Mouse (Mus musculus) left cerebral cortex, postnatal 25 days (tissue): ENCODE data around the gene Vma21-ps. TPM values are rescaled to one million over a fixed set of nuclear protein-coding genes. Genes with fewer than 3 reads are reported as not detected.
A peak's percentile ranks its signal among the peaks of the same experiment; 100 is the strongest.
"Not testable (repeated sequence)": the region's sequence is repeated elsewhere in the genome, so short reads cannot be mapped to it uniquely, and the experiment has no call there.

Experiments
- DNase-seq, 2 experiments: peaks; one replicate each; pipeline ENCODE4 v3.0.0; 2022; ENCODE audit warnings: low spot score in 2 of 2, mixed read lengths in 1 of 2
- intact Hi-C: fragments of 180-260 bp; cut with DNase I; formaldehyde crosslinking; loops from one replicate; pipeline ENCODE4 v1.15.1; 2025
- total RNA-seq, 2 experiments: library from RNA; stranded (reverse); gene quantifications; 2 replicates each; pipeline ENCODE4 v1.2.3; 2021

Vma21-ps gene
- total RNA-seq: not detected

DNA sequence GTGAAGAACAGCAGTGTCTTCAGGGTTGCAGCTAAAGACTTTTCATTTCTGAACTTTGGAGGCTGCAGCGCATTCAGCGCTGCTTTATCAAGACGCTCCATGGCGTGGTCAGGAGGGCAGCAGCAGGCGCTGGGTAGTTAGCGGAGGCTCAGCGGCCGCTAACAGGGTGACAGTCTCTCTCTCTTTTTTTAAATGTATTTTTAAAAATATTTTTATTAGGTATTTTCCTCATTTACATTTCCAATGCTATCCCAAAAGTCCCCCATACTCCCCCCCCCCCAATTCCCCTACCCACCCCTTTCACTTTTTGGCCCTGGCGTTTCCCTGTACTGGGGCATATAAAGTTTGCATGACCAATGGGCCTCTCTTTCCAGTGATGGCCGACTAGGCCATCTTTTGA, at the start of gene Vma21-ps:
TSS of gene Vma21-ps (minus strand) at position 101 of the 400 bp plus-strand sequence.
- DNase-seq, intact Hi-C loops: not testable (repeated sequence)

GRCm38 (mm10) chr4:52543001-52543400, 46.0 kb upstream of the Vma21-ps start:
- intact Hi-C loops: no loop called here
- no peak for DNase-seq

DNA sequence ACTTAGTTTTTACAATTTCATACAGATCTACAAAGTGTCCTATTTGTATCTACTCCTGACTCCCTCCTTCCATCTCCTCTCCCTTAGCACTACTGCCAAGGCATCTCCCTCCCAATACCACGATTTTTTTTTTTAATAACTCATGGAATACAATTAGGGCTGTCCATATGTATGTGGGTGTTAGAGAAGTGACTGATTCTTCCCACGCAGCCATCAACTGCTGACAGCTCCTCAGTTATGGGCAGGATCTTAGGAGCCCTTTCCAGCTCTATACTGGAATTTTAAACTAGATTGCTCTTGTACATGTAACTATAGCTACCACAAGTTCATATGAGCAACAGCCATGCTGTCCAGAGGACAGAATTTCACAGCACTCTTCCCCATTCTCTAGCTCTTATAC, 33.6 kb upstream of the Vma21-ps start:
- intact Hi-C loops: no loop called here
- no peak for DNase-seq

DNA sequence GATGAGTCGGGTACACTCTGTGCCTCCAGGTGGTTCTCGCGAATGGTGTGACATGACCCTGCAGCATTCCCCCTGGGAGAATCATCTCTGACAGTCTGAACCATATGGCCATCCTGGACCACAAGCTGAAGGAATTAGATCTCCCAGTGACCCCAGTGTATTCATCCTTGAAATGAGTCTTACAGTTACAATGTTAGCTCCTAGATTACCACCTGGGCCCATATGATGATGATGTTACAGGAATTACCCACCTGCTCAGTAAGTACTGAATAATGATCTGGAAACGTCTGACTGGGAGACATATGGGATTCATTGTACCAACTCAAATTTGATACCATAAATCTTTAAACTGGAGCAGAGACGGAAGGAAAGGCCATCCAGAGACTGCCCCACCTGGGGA, 29.4 kb upstream of the Vma21-ps start:
- intact Hi-C loops: no loop called here
- no peak for DNase-seq

- intact Hi-C loops: no loop called here
- DNase-seq: no peak
Observed at GRCm38 (mm10) chr4:52519301-52519700, 22.3 kb upstream of the Vma21-ps start.

- intact Hi-C loops: no loop called here
- DNase-seq: no peak
Observed at GRCm38 (mm10) chr4:52517580-52517979, 20.5 kb upstream of the Vma21-ps start.

- intact Hi-C loops: no loop called here
Observed at GRCm38 (mm10) chr4:52487486-52487885, 9.6 kb downstream of the Vma21-ps start.

DNA sequence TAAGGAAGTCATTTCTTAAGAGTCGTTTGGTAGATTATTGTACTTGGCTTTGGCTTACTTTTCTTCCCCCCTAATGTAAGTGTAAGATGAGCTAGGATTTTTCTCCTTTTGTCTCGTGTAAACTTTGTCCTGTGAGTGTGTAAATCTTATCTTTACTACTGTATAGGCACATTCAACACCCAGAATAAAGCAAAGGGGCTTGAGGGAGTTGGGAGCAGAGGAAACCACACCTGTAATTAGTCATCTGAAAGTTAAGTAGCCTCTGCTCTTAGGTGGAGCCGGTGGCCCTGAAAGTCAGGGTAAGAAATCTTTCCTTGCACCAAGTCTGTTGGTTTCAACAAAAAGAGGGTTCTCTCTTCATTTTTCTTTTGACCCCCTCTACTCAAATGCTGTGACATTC, 23.6 kb downstream of the Vma21-ps start:
- DNase-seq: no peak

More at GRCm38 (mm10) chr4:52487486-52487885, 9.6 kb downstream of the Vma21-ps start:
- no peak for DNase-seq

GRCm38 (mm10) chr4:52461321-52461720, 35.7 kb downstream of the Vma21-ps start:
- intact Hi-C loops: no loop called here
- peak; percentile 60 to 91 for DNase-seq

More for the DNA sequence above, 23.6 kb downstream of the Vma21-ps start:
- intact Hi-C loops: no loop called here

DNA sequence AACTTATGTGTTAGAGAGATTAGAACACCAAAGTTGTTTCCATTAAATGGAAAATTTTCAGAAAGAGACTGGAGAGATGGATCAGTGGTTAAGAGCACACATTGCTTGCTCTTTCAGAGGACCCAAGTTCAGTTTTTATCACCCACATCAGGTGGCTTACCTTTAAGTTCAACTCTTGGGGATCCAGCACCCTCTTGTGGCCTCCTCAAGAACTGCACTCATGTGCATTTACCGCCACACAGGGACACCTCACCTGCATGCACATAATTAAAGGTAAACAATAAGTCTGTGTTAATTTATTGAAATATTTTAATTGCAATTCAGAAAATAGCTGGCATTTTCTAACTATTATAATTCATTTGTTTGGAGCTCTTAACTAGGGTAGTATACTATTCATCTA, 37.3 kb downstream of the Vma21-ps start:
- intact Hi-C loops: no loop called here
- DNase-seq: no peak

Other genes starting within 250 kb of the Vma21-ps start
- gene Smc2, start 58.0 kb downstream of the Vma21-ps start, total RNA-seq: 1 to 10 TPM; 4.6 to 5.0 TPM
- not detected for gene Toporsl, start 99.0 kb upstream of the Vma21-ps start, total RNA-seq